Mouse (Mus musculus): ENCODE measurements around the gene Tmem150b.

The Tmem150b gene

GRCm38 (mm10) chr7:4741672-4742481 lies 16.8 kb upstream of the Tmem150b start:
- no peak for TF ChIP-seq GATA4 (IDR thresholded peaks at IDR 0.05; ENCODE audit: insufficient replicate concordance, low read length)

- TF ChIP-seq GATA4 (IDR thresholded peaks at IDR 0.05; ENCODE audit: insufficient replicate concordance, low read length), result no peak
Measured at GRCm38 (mm10) chr7:4741151-4741550, 16.1 kb upstream of the Tmem150b start.

DNA sequence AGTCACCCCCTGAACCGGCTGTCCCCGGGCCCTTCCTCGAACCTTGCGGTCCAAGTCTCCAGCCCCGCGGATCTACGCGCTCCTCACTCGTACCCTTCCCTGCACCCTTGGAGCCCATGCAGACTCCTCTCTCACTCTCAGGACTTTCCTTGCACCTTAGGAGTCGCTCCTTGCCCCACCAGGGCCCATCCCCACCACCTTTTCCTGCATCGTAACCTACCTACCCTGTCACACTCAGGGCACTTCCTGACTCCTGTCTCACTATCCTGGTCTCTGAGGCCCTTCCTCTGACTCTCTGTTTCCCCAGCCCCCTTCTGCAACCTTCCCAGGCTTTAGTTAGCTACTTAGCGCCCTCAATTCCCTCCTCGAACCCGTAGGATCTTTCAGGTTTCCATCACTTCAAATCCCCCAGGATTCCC lies 15.3 kb upstream of the Tmem150b start:
- TF ChIP-seq GATA4 (IDR thresholded peaks at IDR 0.05; ENCODE audit: insufficient replicate concordance, low read length), result no peak

DNA sequence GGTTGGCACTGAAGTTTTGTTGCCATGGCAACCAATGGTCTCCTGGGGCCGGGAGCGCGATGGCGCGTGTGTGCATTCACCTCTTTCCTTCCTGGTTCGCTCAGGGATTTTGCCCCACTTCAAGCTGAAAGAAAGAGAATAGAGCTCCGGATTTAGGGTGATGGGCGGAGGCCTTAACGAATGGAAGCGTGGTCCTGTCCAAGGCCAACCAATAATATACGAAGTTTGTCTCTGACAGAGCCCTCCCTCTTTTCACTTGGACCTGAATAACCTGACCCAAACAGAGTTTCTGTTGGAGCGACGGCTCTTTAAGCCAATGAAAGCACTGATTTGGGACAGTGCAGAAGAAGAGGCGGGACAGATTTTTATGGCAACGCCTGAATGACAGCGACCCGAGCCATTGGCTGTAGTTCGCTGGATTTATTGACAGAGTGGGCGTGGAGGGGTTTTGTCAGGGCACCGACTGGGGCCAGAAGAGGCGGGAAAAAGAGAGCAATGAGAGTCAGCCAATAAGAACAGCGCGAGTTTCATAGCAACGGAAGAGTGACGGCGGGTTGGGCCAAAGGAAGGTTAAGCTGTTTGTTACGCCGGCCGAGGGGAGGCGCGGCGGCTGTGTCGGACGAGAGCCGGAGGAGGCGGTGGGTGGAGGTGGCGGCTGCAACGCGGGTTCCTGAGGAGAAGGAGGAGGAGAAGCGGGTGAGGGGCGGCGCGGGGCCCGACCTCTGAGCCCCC lies 14.7 kb upstream of the Tmem150b start, which contains the start of gene Kmt5c:
Gene Kmt5c (plus strand): TSS at position 572 of the 732 bp plus-strand sequence.
- TF ChIP-seq GATA4 (IDR thresholded peaks at IDR 0.05; ENCODE audit: insufficient replicate concordance, low read length), result no peak

DNA sequence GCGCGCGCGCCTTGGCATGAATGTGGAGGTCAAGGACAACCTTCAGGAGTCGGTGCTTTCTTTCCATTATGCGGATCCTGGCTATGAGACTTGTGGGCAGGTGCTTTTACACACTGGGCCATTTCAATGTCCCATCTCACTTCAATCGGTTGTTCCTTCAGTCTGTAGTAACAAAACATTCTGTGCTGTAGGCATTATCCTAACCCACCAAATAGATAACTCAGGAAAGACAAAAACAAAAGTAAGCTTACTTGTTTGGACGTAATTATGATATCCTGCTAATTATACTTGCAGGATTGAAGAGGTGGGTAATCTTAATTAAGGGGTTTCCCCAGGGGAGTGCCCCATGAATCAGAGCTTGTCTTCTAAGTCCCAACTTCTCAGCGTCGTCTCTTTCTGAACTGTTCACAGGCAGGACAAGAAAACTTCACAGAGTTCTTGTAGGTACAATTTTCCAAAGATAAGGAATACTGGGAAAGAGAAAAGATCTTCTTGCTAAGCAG lies 14.0 kb upstream of the Tmem150b start:
- no peak for TF ChIP-seq GATA4 (IDR thresholded peaks at IDR 0.05; ENCODE audit: insufficient replicate concordance, low read length)

- no peak for TF ChIP-seq GATA4 (IDR thresholded peaks at IDR 0.05; ENCODE audit: insufficient replicate concordance, low read length)
Measured at GRCm38 (mm10) chr7:4732968-4733392, 7.9 kb upstream of the Tmem150b start.

GRCm38 (mm10) chr7:4731090-4731489 lies 6.0 kb upstream of the Tmem150b start:
- TF ChIP-seq GATA4 (IDR thresholded peaks at IDR 0.05; ENCODE audit: insufficient replicate concordance, low read length), result no peak

DNA sequence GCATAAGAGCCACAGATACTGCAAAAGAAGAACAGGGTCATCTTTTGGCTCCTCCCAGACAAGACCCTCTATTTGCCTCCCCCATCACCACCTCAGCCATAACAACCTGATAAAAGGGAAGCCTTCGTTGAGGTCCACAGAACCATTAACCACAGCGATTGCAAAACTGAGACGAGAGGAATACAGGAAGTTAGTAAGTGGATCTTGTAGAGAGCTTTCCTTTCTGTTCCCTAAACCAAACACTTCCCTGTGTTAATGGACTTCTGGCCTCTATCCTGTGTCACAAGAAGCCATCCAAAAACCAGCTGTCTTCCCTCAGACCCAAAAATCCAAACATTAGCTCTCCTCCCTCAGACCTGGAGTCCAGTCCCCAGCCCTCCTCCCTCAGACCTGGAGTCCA lies 690 bp downstream of the Tmem150b start:
- no peak for TF ChIP-seq GATA4 (IDR thresholded peaks at IDR 0.05; ENCODE audit: insufficient replicate concordance, low read length)

DNA sequence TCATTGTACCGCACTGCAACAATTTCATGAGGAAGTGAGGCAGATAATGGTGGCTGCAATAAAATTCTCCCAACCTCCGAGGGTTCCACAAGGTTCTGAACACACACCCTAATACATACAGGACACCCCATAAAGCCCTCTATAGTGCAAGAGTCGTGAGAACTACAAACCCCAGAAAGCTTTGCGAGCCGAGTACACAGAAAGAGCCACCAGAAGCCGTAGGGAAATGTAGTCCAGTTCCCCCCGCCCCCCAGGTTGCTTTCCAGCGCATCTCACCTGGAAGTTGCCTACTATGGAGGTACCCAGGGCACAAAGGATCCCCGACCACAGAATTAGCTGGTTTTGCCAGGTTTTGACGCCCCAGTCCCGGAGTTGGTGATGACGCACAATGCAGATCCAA lies 1.5 kb downstream of the Tmem150b start:
- no peak for TF ChIP-seq GATA4 (IDR thresholded peaks at IDR 0.05; ENCODE audit: insufficient replicate concordance, low read length)

GRCm38 (mm10) chr7:4719276-4719675 lies 5.8 kb downstream of the Tmem150b start:
- TF ChIP-seq GATA4 (IDR thresholded peaks at IDR 0.05; ENCODE audit: insufficient replicate concordance, low read length), result no peak

- TF ChIP-seq GATA4 (IDR thresholded peaks at IDR 0.05; ENCODE audit: insufficient replicate concordance, low read length), result no peak
Measured at GRCm38 (mm10) chr7:4716955-4717354, 8.1 kb downstream of the Tmem150b start.

DNA sequence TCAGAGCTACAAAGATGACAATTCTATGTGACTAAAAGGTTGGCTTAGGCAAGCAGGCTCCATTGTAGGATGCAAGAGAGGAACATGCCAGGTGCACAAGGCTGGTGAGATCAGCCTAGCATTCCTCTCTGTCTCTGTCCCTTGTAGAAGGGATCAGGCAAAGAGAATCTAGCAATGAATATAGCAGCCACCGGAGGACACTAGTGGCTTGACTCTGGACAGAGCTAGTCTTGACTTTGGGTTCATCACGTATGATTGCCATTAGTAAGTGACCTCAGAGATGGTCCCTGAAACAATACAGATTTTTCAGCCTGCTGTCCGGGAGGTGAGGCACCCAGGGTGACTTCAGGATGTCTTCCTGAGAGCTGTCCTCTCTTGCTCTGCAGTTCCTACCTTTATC lies 12.5 kb downstream of the Tmem150b start:
- TF ChIP-seq GATA4 (IDR thresholded peaks at IDR 0.05; ENCODE audit: insufficient replicate concordance, low read length), result no peak

DNA sequence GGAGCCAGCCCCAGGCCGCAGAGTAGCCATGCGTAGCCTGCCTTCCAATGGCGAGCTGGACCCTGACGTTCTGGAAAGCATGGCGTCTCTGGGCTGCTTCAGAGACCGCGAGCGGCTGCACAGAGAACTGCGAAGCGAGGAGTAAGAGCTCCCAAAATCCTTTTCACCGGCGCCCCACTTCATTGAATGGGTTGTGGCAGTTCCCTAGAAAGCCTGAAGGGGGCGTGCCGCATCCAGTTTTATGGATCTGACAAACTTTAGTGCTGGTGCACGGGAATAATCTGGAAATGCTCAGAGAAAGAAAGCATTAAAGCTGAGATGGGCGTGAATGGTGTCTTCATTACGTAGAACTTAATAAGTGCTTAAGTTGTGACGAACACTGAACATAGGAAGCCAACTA lies 20.0 kb downstream of the Tmem150b start:
- no peak for TF ChIP-seq GATA4 (IDR thresholded peaks at IDR 0.05; ENCODE audit: insufficient replicate concordance, low read length)

DNA sequence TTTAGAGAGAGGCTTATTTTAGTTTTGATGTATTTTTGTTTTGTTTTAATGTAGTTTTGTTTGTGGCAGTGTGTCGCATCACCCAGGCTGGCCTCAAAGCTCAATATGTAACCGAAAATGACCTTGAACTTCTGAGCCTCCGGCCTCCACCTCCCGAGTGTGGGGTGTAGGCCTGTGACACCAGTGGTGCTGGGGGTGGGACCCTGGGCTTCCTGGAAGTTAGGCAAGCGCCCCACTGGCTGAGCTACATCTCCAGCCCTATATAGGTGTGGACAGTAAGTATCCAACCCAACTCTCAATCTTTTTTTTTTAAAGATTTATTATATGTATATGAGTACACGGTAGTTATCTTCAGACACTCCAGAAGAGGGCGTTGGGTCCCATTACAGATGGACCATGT lies 21.9 kb downstream of the Tmem150b start:
- TF ChIP-seq GATA4 (IDR thresholded peaks at IDR 0.05; ENCODE audit: insufficient replicate concordance, low read length), result no peak

DNA sequence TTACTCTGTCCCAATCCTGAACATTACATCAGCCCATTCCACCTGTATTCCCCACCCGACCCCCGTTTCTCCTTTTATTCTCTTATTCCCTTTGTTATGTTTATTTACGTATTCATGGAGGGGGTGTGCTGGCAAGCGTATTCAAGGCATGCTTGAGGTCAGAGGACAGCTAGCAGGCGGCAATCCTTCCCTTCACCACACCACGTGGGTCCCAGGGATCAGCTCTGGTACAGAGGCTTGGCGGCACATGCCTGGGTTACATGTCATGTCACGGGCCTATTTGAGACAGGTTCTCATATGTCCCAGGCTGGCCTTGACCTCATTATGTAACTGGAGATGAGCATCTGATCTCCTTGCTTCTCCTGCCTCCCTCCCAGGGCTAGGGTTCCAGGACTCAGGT lies 22.7 kb downstream of the Tmem150b start:
- no peak for TF ChIP-seq GATA4 (IDR thresholded peaks at IDR 0.05; ENCODE audit: insufficient replicate concordance, low read length)

DNA sequence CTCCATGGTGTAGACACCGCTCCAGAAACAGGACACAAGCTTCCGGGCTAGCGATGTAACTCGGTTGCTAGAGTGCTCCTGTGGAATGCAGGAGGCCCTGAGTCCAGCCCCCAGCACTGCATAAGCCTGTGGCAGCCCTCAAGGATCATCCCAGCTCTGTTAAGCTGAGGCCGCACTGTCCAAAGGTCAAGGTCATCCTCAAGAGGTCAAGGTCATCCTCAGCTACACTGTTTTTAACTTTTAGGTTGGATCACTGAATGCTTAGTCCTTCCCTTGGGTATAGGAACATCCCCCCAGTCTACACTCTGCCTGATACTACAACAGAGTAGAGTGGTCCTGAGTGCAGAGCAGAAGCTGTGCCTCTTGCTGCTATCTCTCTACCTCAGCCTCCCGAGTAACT lies 32.0 kb downstream of the Tmem150b start:
- no peak for TF ChIP-seq GATA4 (IDR thresholded peaks at IDR 0.05; ENCODE audit: insufficient replicate concordance, low read length)
